Mouse (Mus musculus) CH12.LX (cell line): Measurements from ENCODE around the gene Slc15a3. TPM values are rescaled to one million over a fixed set of nuclear protein-coding genes. Genes with fewer than 3 reads are reported as not detected.

ENCODE experiments used
- DNase-seq: peaks from one replicate; pipeline ENCODE4 v3.0.0-alpha.2; 2013; ENCODE audit errors: extremely low read depth
- H3K27ac ChIP-seq: 2 replicates; pipeline ENCODE4 v1.5.1; 2012; ENCODE audit warnings: low read depth, mild to moderate bottlenecking, control low read depth, moderate library complexity; ENCODE audit not compliant: insufficient read depth
- H3K27me3 ChIP-seq: replicated peaks from 2 replicates; pipeline ENCODE3; 2012; ENCODE audit warnings: inconsistent platforms
- H3K36me3 ChIP-seq, 2 experiments: replicated peaks in 1 of 2; 2 replicates each; pipeline versions ENCODE3 to v1.6.1; 2012; ENCODE audit warnings: inconsistent platforms in 1 of 2, low read length in 1 of 2, mild to moderate bottlenecking in 1 of 2, mixed read lengths in 1 of 2, moderate library complexity in 1 of 2; ENCODE audit not compliant: control insufficient read depth in 1 of 2, insufficient read depth in 1 of 2
- H3K4me1 ChIP-seq, 2 experiments: 2 replicates each; pipeline ENCODE4 v1.6.1; 2012; ENCODE audit warnings: inconsistent platforms in 1 of 2, moderate library complexity in 1 of 2; ENCODE audit not compliant: insufficient read depth in 2 of 2, control insufficient read depth in 1 of 2
- H3K4me2 ChIP-seq: 2 replicates; pipeline ENCODE4 v1.6.1; 2012; ENCODE audit warnings: low read depth, mild to moderate bottlenecking, control low read depth; ENCODE audit not compliant: poor library complexity, insufficient read depth, severe bottlenecking
- H3K4me3 ChIP-seq, 3 experiments: fragments of 150-350 bp in 1 of 3; sonication (generic) in 1 of 3; replicated peaks in 1 of 3; 2 replicates each; pipeline versions ENCODE3 to v1.5.1; 2011 to 2012; ENCODE audit warnings: low read depth in 2 of 3, low read length in 2 of 3, mild to moderate bottlenecking in 2 of 3, moderate library complexity in 2 of 3, control low read depth in 1 of 3, improper control_type of control experiment in 1 of 3, inconsistent platforms in 1 of 3, mixed read lengths in 1 of 3; ENCODE audit not compliant: poor library complexity in 1 of 3
- H3K79me2 ChIP-seq: replicated peaks from 2 replicates; pipeline ENCODE4 v1.6.1; 2012; ENCODE audit warnings: mild to moderate bottlenecking, moderate library complexity; ENCODE audit not compliant: control insufficient read depth, poor library complexity, insufficient read depth, severe bottlenecking; ENCODE audit errors: extremely low read depth
- H3K9ac ChIP-seq: 2 replicates; pipeline ENCODE4 v1.6.1; 2012; ENCODE audit warnings: low read depth, mild to moderate bottlenecking, control low read depth, moderate library complexity; ENCODE audit not compliant: insufficient read depth
- H3K9me3 ChIP-seq: replicated peaks from 2 replicates; pipeline ENCODE3; 2012; ENCODE audit warnings: low read length, inconsistent platforms, mixed read lengths
- BHLHE40 ChIP-seq: IDR thresholded peaks from 2 replicates; pipeline ENCODE4 v1.6.1; 2011; ENCODE audit warnings: mild to moderate bottlenecking, low read depth, low read length, improper control_type of control experiment
- CHD1 ChIP-seq: IDR thresholded peaks from 2 replicates; pipeline ENCODE4 v1.6.1; 2012; ENCODE audit warnings: low read depth, low read length, improper control_type of control experiment, inconsistent platforms
- CHD2 ChIP-seq: IDR thresholded peaks from 2 replicates; pipeline ENCODE4 v1.6.1; 2011; ENCODE audit warnings: low read length, improper control_type of control experiment
- CTCF ChIP-seq, 2 experiments: IDR thresholded peaks in 1 of 2; conservative IDR thresholded peaks in 1 of 2; 2 replicates each; pipeline ENCODE4 v1.5.1; 2011 to 2012; ENCODE audit warnings: low read depth in 2 of 2, low read length in 2 of 2, improper control_type of control experiment in 1 of 2, inconsistent platforms in 1 of 2, mild to moderate bottlenecking in 1 of 2, moderate library complexity in 1 of 2
- E2F4 ChIP-seq: IDR thresholded peaks from 2 replicates; pipeline ENCODE4 v1.6.1; 2011; ENCODE audit warnings: low read depth, low read length, improper control_type of control experiment; ENCODE audit not compliant: insufficient replicate concordance
- ELF1 ChIP-seq: IDR thresholded peaks from 2 replicates; pipeline ENCODE4 v1.6.1; 2014; ENCODE audit warnings: low read depth, mild to moderate bottlenecking, inconsistent platforms, low read length, improper control_type of control experiment
- EP300 ChIP-seq: IDR thresholded peaks from 2 replicates; pipeline ENCODE4 v1.6.1; 2011; ENCODE audit warnings: low read length, improper control_type of control experiment
- ETS1 ChIP-seq: conservative IDR thresholded peaks from 2 replicates; pipeline ENCODE4 v1.6.1; 2012; ENCODE audit warnings: low read depth, mild to moderate bottlenecking, inconsistent platforms, low read length, improper control_type of control experiment, moderate library complexity
- GABPA ChIP-seq: IDR thresholded peaks from 2 replicates; pipeline ENCODE4 v1.6.1; 2012; ENCODE audit warnings: low read depth, low read length, improper control_type of control experiment, inconsistent platforms; ENCODE audit not compliant: insufficient replicate concordance
- HCFC1 ChIP-seq: IDR thresholded peaks from 2 replicates; pipeline ENCODE4 v1.6.1; 2012; ENCODE audit warnings: low read depth, mild to moderate bottlenecking, inconsistent platforms, low read length, improper control_type of control experiment
- IRF4 ChIP-seq: IDR thresholded peaks from 2 replicates; pipeline ENCODE4 v1.6.1; 2014; ENCODE audit warnings: low read depth, mild to moderate bottlenecking, inconsistent platforms, low read length, improper control_type of control experiment
- JUN ChIP-seq: IDR thresholded peaks from 2 replicates; pipeline ENCODE4 v1.6.1; 2011; ENCODE audit warnings: low read depth, mild to moderate bottlenecking, low read length, improper control_type of control experiment, moderate library complexity; ENCODE audit not compliant: insufficient read depth
- JUND ChIP-seq: conservative IDR thresholded peaks from 2 replicates; pipeline ENCODE4 v1.6.1; 2011; ENCODE audit warnings: low read depth, low read length, improper control_type of control experiment
- KAT2A ChIP-seq: IDR thresholded peaks from 2 replicates; pipeline ENCODE4 v1.6.1; 2012; ENCODE audit warnings: low read length, improper control_type of control experiment, inconsistent platforms; ENCODE audit not compliant: insufficient replicate concordance
- MAFK ChIP-seq: IDR thresholded peaks from 2 replicates; pipeline ENCODE4 v1.6.1; 2011; ENCODE audit warnings: low read length, improper control_type of control experiment; ENCODE audit not compliant: insufficient replicate concordance
- MAX ChIP-seq: IDR thresholded peaks from 2 replicates; pipeline ENCODE4 v1.6.1; 2011; ENCODE audit warnings: low read length, improper control_type of control experiment
- MAZ ChIP-seq: IDR thresholded peaks from 2 replicates; pipeline ENCODE4 v1.6.1; 2012; ENCODE audit warnings: low read depth, mild to moderate bottlenecking, inconsistent platforms, low read length, improper control_type of control experiment, moderate library complexity
- MXI1 ChIP-seq: IDR thresholded peaks from 2 replicates; pipeline ENCODE4 v1.6.1; 2011; ENCODE audit warnings: mild to moderate bottlenecking, low read depth, low read length, improper control_type of control experiment
- MYC ChIP-seq: IDR thresholded peaks from 2 replicates; pipeline ENCODE4 v1.6.1; 2011; ENCODE audit warnings: low read depth, mild to moderate bottlenecking, improper control_type of control experiment, low read length
- NELFE ChIP-seq: IDR thresholded peaks from 2 replicates; pipeline ENCODE4 v1.6.1; 2011; ENCODE audit warnings: low read depth, low read length, improper control_type of control experiment
- NRF1 ChIP-seq: IDR thresholded peaks from 2 replicates; pipeline ENCODE4 v1.6.1; 2014; ENCODE audit warnings: low read depth, mild to moderate bottlenecking, inconsistent platforms, low read length, improper control_type of control experiment, moderate library complexity
- PAX5 ChIP-seq: IDR thresholded peaks from 2 replicates; pipeline ENCODE4 v1.6.1; 2012; ENCODE audit warnings: low read length, inconsistent platforms, mixed read lengths
- POLR2AphosphoS2 ChIP-seq: IDR thresholded peaks from 2 replicates; pipeline ENCODE4 v1.6.1; 2011; ENCODE audit warnings: low read depth, low read length, improper control_type of control experiment
- RAD21 ChIP-seq: IDR thresholded peaks from 2 replicates; pipeline ENCODE4 v1.6.1; 2011; ENCODE audit warnings: low read depth, mild to moderate bottlenecking, low read length, improper control_type of control experiment, moderate library complexity
- RCOR1 ChIP-seq: conservative IDR thresholded peaks from 2 replicates; pipeline ENCODE4 v1.6.1; 2012; ENCODE audit warnings: low read depth, mild to moderate bottlenecking, inconsistent platforms, low read length, improper control_type of control experiment
- SIN3A ChIP-seq: IDR thresholded peaks from 2 replicates; pipeline ENCODE4 v1.6.1; 2012; ENCODE audit warnings: low read length, improper control_type of control experiment, inconsistent platforms
- SMC3 ChIP-seq: IDR thresholded peaks from 2 replicates; pipeline ENCODE4 v1.6.1; 2011; ENCODE audit warnings: low read depth, low read length, improper control_type of control experiment
- TBP ChIP-seq: conservative IDR thresholded peaks from 2 replicates; pipeline ENCODE4 v1.6.1; 2011; ENCODE audit warnings: low read depth, low read length, improper control_type of control experiment
- TCF12 ChIP-seq: IDR thresholded peaks from 2 replicates; pipeline ENCODE4 v1.6.1; 2014; ENCODE audit warnings: low read depth, mild to moderate bottlenecking, inconsistent platforms, low read length, improper control_type of control experiment
- UBTF ChIP-seq: IDR thresholded peaks from 2 replicates; pipeline ENCODE4 v1.6.1; 2012; ENCODE audit warnings: low read depth, mild to moderate bottlenecking, inconsistent platforms, low read length, improper control_type of control experiment, moderate library complexity
- USF1 ChIP-seq: IDR thresholded peaks from 2 replicates; pipeline ENCODE4 v1.6.1; 2014; ENCODE audit warnings: low read depth, mild to moderate bottlenecking, inconsistent platforms, low read length, improper control_type of control experiment
- USF2 ChIP-seq: conservative IDR thresholded peaks from 2 replicates; pipeline ENCODE4 v1.6.1; 2011; ENCODE audit warnings: low read depth, low read length, improper control_type of control experiment
- ZC3H11A ChIP-seq: IDR thresholded peaks from 2 replicates; pipeline ENCODE4 v1.6.1; 2012; ENCODE audit warnings: low read depth, mild to moderate bottlenecking, inconsistent platforms, low read length, improper control_type of control experiment
- ZKSCAN1 ChIP-seq: IDR thresholded peaks from 2 replicates; pipeline ENCODE4 v1.6.1; 2012; ENCODE audit warnings: low read depth, inconsistent platforms, low read length, improper control_type of control experiment, borderline replicate concordance
- ZMIZ1 ChIP-seq: IDR thresholded peaks from 2 replicates; pipeline ENCODE4 v1.6.1; 2012; ENCODE audit warnings: low read depth, mild to moderate bottlenecking, inconsistent platforms, low read length, improper control_type of control experiment
- ZNF384 ChIP-seq: IDR thresholded peaks from 2 replicates; pipeline ENCODE4 v1.6.1; 2012; ENCODE audit warnings: low read depth, low read length, improper control_type of control experiment, inconsistent platforms
- dilution Hi-C: fragments of 300-500 bp; cut with MboI; formaldehyde crosslinking; loops from 2 replicates; pipeline ENCODE4 v1.14.3; 2020; ENCODE audit warnings: low sequenced_read_pairs; ENCODE audit not compliant: extremely low pct_unique_long_range_greater_than_20kb, extremely low pct_ligation_motif_present
- in situ Hi-C: fragments of 300-500 bp; cut with MboI; formaldehyde crosslinking; loops from 3 replicates; pipeline ENCODE4 v1.14.3; 2019; ENCODE audit warnings: low sequenced_read_pairs, low pct_ligation_motif_present, low pct_unique_long_range_greater_than_20kb, mixed read lengths
- polyA plus RNA-seq: library from polyadenylated mRNA; unstranded; fragments of >175 nt; gene quantifications from 2 replicates; pipeline ENCODE4 v1.2.1, GENCODE M21; 2012; ENCODE audit warnings: low read depth; ENCODE audit not compliant: insufficient read length
- total RNA-seq, 2 experiments: library from RNA; depleted of rRNA; stranded (reverse); fragments of 300-350 nt in 1 of 2; fragments of >200 nt in 1 of 2; gene quantifications; 2 replicates each; pipeline ENCODE4 v1.2.3; 2012 to 2014

The Slc15a3 gene
- total and polyA plus RNA-seq, 3 experiments: 84.5 to 219 (median 94.3) TPM

- Histone ChIP-seq H3K4me2 (peak overlapping the region; percentile 71), H3K27ac (peak overlapping the region; percentile 97), H3K9me3 (no peaks in the 10 kb centered on the region), H3K79me2 (peaks cover 26% of the 10 kb centered on the region), H3K27me3 (no peaks in the 10 kb centered on the region), H3K4me1 (peaks cover 15 to 47% of the 10 kb centered on the region in 2 experiments), H3K36me3 (peaks cover 5 to 22% of the 10 kb centered on the region in 2 experiments), H3K4me3 (peak overlapping the region; percentile 75 to 85 (median 77)), H3K9ac (peak overlapping the region; percentile 74)
- in situ Hi-C loops: loop anchor here (5.0 kb wide), 1 partner anchor 35 kb away; no protein-coding TSS in a partner anchor
- dilution Hi-C loops: no loop called here
- DNase-seq: peak; percentile 87
- peak; percentile 59; the same call in 1 of the 2 replicates for TF ChIP-seq EP300
- TF ChIP-seq TCF12: peak; percentile 41; the same call in 1 of the 2 replicates
- TF ChIP-seq HCFC1: peak; percentile 21; the same call in 1 of the 2 replicates
- peak; percentile 54; the same call in 1 of the 2 replicates for TF ChIP-seq MAFK
- no peak for TF ChIP-seq JUN
- TF ChIP-seq ZKSCAN1: no peak
- peak; percentile 66; the same call in 1 of the 2 replicates for TF ChIP-seq UBTF
- 0 out of 2 replicates have a peak, but pooled peaks have one; percentile 32 for TF ChIP-seq RCOR1
- peak; percentile 56 for TF ChIP-seq BHLHE40
- TF ChIP-seq NRF1: no peak
- TF ChIP-seq E2F4: no peak
- TF ChIP-seq USF2: no peak
- no peak for TF ChIP-seq RAD21
- TF ChIP-seq POLR2AphosphoS2: 0 out of 2 replicates have a peak, but pooled peaks have one; percentile 62
- TF ChIP-seq ELF1: peak; percentile 44; the same call in 1 of the 2 replicates
- peak; percentile 72; the same call in 1 of the 2 replicates for TF ChIP-seq CHD1
- no peak for TF ChIP-seq CTCF (conservative IDR thresholded peaks at IDR 0.05 in 1 of 2, IDR thresholded peaks at IDR 0.05 in 1 of 2; ENCODE audit: low read depth in 2 of 2, low read length in 2 of 2)
- TF ChIP-seq MAZ: no peak
- peak; percentile 26 for TF ChIP-seq NELFE
- TF ChIP-seq CHD2: no peak
- TF ChIP-seq IRF4: peak; percentile 88
- TF ChIP-seq GABPA: no peak
- TF ChIP-seq TBP: 0 out of 2 replicates have a peak, but pooled peaks have one; percentile 63
- no peak for TF ChIP-seq KAT2A
- TF ChIP-seq USF1: no peak
- no peak for TF ChIP-seq PAX5
- peak; percentile 70 for TF ChIP-seq MAX
- TF ChIP-seq ZNF384: no peak
- TF ChIP-seq MXI1: peak; percentile 96
- no peak for TF ChIP-seq SMC3
- no peak; the same call in 1 of the 2 replicates for TF ChIP-seq JUND
- no peak for TF ChIP-seq ZC3H11A
- TF ChIP-seq ETS1: peak; percentile 88
- peak; percentile 60; the same call in 1 of the 2 replicates for TF ChIP-seq ZMIZ1
- peak; percentile 89 for TF ChIP-seq SIN3A
- peak; percentile 55; the same call in 1 of the 2 replicates for TF ChIP-seq MYC
These were observed 2.4 kb downstream of the Slc15a3 start for GRCm38 (mm10) chr19:10841721-10842626.
